Mouse (Mus musculus) kidney, postnatal 0 days (tissue): ENCODE data around the gene Prrt2. TPM values are rescaled to one million over a fixed set of nuclear protein-coding genes. Genes with fewer than 3 reads are reported as not detected.

Experiments
- ATAC-seq: fragments of 200-750 bp; cut with Nextera tagmentation; replicated peaks from 2 replicates; pipeline ENCODE4 v1.8.0; 2017; ENCODE audit warnings: low read depth, moderate number of reproducible peaks, moderate TSS enrichment, moderate library complexity; ENCODE audit not compliant: low FRiP score
- DNase-seq: peaks from one replicate; pipeline ENCODE4 v3.0.0-alpha.2; 2016; ENCODE audit warnings: low spot score
- H3K27ac ChIP-seq: fragments of 300-500 bp; sonication (generic); 2 replicates; pipeline ENCODE4 v1.5.1; 2014; ENCODE audit warnings: mild to moderate bottlenecking
- H3K27me3 ChIP-seq: fragments of 300-500 bp; sonication (generic); 2 replicates; pipeline ENCODE4 v1.6.1; 2014; ENCODE audit warnings: low read length, mixed read lengths; ENCODE audit not compliant: insufficient read depth
- H3K36me3 ChIP-seq: fragments of 300-500 bp; sonication (generic); 2 replicates; pipeline ENCODE4 v1.6.1; 2014; ENCODE audit warnings: low read length, mixed read lengths; ENCODE audit not compliant: insufficient read depth
- H3K4me1 ChIP-seq: fragments of 300-500 bp; sonication (generic); replicated peaks from 2 replicates; pipeline ENCODE4 v1.6.1; 2014; ENCODE audit warnings: antibody characterized with exemption, low read length, mixed read lengths; ENCODE audit not compliant: insufficient read depth
- H3K4me2 ChIP-seq: fragments of 300-500 bp; sonication (generic); 2 replicates; pipeline ENCODE4 v1.6.1; 2014; ENCODE audit warnings: mild to moderate bottlenecking, low read length, moderate library complexity, mixed read lengths
- H3K4me3 ChIP-seq: fragments of 300-500 bp; sonication (generic); replicated peaks from 2 replicates; pipeline ENCODE4 v1.5.1; 2014; ENCODE audit warnings: low read depth, low read length
- H3K9ac ChIP-seq: fragments of 300-500 bp; sonication (generic); 2 replicates; pipeline ENCODE4 v1.6.1; 2014; ENCODE audit warnings: low read depth, low read length
- H3K9me3 ChIP-seq: fragments of 300-500 bp; sonication (generic); replicated peaks from 2 replicates; pipeline ENCODE4 v1.6.1; 2016; ENCODE audit warnings: low read length, inconsistent platforms, mixed read lengths
- CTCF ChIP-seq: IDR thresholded peaks from 2 replicates; pipeline ENCODE4 v1.5.1; 2016; ENCODE audit warnings: antibody characterized with exemption, low read depth, mild to moderate bottlenecking, moderate library complexity
- WGBS: fragments of 180-500 bp; shearing (Covaris S2); extraction: QIAGEN DNeasy Blood & Tissue Kit; methylation state at CpG from one replicate; pipeline ENCODE4 v1.1.7; 2014; 5-methylcytosine and 5-hydroxymethylcytosine counted together
- polyA plus RNA-seq: library from polyadenylated mRNA; unstranded; fragments of >200 nt; fragmentation: Nextera tagmentation; extraction: Ambion mirVana; gene quantifications from 2 replicates; pipeline ENCODE4 v1.2.1, GENCODE M21; 2015

The Prrt2 gene
- polyA plus RNA-seq, 1 experiment from 2014 or later = 2.7 TPM

DNA sequence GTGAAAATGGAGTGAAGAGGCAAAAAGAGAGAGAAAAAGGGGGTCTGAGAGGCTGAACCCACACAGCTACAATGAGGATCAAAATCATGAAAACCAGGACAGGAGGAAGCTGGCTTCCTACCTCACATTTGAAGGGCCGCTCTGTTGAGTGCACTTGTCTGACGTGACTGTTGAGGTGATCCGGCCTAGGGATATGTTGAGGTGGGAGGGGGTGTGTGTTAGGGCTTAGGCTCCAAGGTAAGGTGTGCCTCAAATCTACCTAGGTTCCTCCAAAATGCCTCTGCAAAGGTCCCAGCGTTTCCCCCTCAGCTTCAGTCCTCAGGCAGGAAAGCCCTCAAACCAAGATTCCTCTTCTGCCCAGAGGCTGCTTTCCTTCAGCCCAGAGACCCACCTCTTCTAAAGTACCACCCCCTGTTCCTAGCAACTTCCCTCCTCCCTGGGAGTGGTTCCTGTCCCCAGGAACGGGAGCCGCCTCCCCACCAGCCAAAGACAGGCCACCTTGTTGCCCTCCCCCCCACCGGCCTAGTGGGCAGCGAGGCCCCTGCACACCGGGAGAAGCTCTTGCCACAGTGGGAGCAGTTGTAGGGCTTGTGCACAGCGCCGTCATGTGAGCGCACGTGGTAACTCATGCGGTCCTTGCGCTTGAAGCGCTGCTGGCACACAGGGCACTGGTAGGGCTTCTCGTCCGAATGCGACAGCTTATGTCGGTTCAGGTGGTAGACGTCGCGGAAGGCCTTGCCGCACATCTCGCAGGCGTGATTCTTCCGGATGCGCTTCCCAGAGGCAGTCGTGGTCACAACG is 3.9 kb upstream of the Prrt2 start:
- Histone ChIP-seq H3K9me3 (no peaks in the 10 kb centered on the region), H3K4me1 (peaks cover 31% of the 10 kb centered on the region), H3K27ac (peak overlapping the region; percentile 99), H3K27me3 (no peaks in the 10 kb centered on the region), H3K9ac (peak overlapping the region; percentile 94), H3K4me3 (peak overlapping the region; percentile 78), H3K4me2 (peak overlapping the region; percentile 95), H3K36me3 (0 out of 2 replicates have a peak, but pooled peaks cover 15% of the 10 kb centered on the region)
- DNase-seq = peak; percentile 89
- peak; percentile 26 for ATAC-seq
- 2% methylated on average over 30 of the region's 30 CpGs for WGBS
- peak; percentile 72 for TF ChIP-seq CTCF

DNA sequence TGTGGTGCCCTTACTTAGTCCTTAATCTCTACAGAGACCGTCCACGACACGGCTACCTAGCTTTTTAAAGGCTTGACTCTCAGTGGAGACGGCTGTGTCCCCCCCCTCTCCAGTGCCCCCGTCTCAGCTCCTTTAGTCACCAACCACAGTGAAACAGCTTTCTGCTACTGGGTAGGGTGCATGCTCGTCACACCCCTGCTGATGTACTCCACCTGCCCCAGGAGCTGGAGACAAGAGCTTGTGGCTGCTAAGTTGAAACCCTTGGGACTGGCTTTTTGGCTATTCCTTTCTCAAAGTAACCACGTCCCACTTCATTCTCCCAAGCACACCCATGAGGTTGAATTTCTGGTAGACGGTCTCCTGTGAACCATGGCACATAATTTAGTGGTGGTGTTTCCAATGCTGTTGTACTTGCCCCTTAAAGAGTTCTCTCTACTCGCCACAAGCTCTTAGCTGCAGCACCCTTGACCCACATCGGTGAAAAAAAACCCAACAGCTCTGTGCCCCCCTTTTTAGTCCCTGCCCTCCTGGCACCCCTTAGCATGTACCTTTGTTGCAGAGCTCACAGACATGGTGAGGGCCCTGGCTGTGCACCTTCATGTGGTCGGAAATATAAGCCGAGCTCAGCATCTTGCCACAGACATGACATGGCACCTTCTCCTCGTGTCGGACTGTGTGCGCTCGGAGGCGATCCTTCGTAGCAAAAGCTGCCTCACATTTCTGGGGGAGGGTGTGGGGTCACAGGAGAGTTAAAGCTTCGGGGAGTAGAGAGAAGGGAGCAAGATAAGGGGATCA is 3.1 kb upstream of the Prrt2 start:
- H3K9ac ChIP-seq = peak overlapping the region; percentile 94
- no peaks in the 10 kb centered on the region for H3K27me3 ChIP-seq
- H3K27ac ChIP-seq = peak overlapping the region; percentile 99
- peak overlapping the region; percentile 78 for H3K4me3 ChIP-seq
- 16% methylated on average over 19 of the region's 19 CpGs for WGBS
- TF ChIP-seq CTCF = no peak
- peaks cover 37% of the 10 kb centered on the region for H3K4me1 ChIP-seq
- H3K4me2 ChIP-seq = peak overlapping the region; percentile 95
- DNase-seq = no peak
- H3K36me3 ChIP-seq = 0 out of 2 replicates have a peak, but pooled peaks cover 15% of the 10 kb centered on the region
- ATAC-seq = no peak
- no peaks in the 10 kb centered on the region for H3K9me3 ChIP-seq

DNA sequence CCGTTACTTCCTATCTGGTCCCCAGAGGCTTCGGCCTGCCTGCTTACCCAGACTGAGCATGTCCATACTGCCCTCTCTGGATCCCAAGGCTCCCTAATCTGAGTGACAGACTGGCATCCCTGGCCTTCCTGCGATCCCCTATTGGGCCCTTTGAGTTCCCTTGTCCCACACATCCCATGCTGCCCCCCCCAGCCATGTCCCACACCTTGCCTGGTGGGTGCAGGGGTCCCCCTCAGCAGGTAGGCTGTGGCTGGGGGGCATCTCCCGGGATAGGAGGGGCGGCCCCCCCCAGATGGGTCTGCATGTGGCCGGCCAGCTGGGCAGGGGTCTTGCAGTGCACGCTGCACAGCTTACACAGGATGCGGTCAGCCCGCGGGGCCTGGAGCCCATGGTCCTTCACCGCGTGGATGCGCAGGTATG is 2.3 kb upstream of the Prrt2 start:
- no peak for TF ChIP-seq CTCF
- H3K9ac ChIP-seq = 0 out of 2 replicates have a peak overlapping the region, but pooled peaks have one; percentile 23
- DNase-seq (no peak), ATAC-seq (no peak)
- 75% methylated on average over 13 of the region's 13 CpGs for WGBS
- peak overlapping the region; percentile 95 for H3K4me2 ChIP-seq
- H3K27me3 ChIP-seq = no peaks in the 10 kb centered on the region
- no peak overlapping the region for H3K27ac ChIP-seq
- 0 out of 2 replicates have a peak, but pooled peaks cover 15% of the 10 kb centered on the region for H3K36me3 ChIP-seq
- H3K4me3 ChIP-seq = no peak overlapping the region
- H3K9me3 ChIP-seq = no peaks in the 10 kb centered on the region
- H3K4me1 ChIP-seq = peaks cover 39% of the 10 kb centered on the region

DNA sequence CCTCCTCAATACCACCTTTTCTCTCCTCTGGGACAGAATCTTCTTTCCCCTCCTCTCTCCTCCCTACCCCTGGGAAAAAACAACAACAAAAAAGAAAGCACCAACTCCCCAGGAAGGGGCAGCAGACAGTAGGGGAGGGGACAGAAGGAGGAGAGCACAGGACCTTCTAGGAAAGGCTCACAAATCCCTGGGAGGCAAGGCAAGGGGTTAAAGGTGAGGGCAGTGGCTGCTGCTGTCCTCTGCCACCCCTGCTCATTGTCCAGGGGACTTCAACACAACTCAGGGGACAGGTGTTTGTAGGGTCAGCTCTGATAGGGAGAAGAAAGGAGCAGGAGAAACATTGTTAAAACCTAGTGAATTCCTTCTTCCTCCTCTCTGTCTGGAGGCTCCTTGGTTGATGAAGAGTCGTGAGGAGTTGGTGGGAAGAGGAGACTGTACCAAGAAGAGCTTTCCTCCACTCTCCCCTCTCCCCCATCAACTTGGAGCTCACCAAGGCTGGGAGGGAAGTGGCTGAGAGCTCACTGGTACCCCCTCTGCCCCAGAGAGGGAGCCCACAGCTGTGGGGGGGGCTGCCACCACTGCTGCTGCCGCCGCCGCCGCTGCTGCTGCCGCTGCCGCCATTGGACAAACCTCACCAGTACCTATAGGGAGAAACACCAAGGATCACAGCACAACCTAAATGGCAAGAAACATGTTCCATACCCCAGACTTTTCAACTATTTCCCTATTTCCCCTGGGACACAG is 1.7 kb upstream of the Prrt2 start:
- ATAC-seq (no peak), DNase-seq (no peak)
- no peak for TF ChIP-seq CTCF
- no peak overlapping the region for H3K9ac ChIP-seq
- H3K4me1 ChIP-seq = peaks cover 45% of the 10 kb centered on the region
- no peaks in the 10 kb centered on the region for H3K27me3 ChIP-seq
- 0 out of 2 replicates have a peak, but pooled peaks cover 15% of the 10 kb centered on the region for H3K36me3 ChIP-seq
- H3K9me3 ChIP-seq = no peaks in the 10 kb centered on the region
- H3K4me2 ChIP-seq = peak overlapping the region; percentile 95; the same call in 1 of the 2 replicates
- H3K4me3 ChIP-seq = no peak overlapping the region
- WGBS = 70% methylated on average over 6 of the region's 7 CpGs
- H3K27ac ChIP-seq = no peak overlapping the region

DNA sequence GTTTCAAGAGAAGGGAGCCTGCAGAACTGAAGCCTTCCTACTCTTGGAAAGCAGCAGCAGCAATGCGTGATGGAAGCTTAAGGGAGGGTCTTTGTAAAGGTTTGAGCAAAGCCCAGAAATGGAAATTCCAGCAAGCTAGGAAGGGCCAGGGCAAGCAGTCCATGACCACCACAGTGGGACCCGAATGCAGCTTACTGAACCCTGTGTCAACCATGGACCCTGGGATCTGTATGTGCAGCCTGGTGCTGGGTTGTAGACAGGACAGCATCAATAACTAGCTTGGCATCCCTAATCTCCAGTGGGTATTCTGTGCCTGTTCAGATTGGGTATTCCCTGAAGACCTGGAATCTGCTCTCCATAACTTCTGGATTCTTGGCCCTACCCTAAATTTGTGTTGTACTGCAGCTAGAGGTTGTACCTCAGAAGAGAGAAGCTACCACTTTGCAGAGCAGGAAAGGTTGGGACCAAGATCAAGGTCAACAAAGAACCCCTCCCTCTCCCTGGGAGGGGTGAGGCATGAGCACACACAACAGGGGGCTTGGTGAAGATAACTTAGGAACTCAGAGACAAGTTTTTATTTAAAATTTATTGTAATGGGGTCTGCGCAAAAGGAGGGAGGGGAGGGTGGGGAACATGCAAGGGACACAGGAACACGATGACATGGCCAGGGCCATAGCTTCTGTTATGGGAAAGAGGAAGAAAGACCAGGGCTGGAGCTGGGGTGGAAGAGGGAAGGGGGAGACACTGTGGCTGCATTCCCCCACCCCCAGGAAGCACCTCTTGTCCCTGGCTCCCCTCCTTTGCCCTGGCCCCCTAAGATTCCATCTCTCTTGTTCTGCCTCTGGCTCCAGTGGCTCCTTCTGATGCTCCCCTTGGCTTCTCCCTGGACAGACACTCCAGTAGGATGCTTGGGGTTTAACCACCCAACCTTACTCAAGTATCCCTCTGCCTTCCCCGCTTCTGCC is 834 bp upstream of the Prrt2 start:
- peak; percentile 41 for DNase-seq
- Histone ChIP-seq H3K4me1 (peaks cover 46% of the 10 kb centered on the region), H3K27me3 (no peaks in the 10 kb centered on the region), H3K9ac (peak overlapping the region; percentile 60), H3K27ac (peak overlapping the region; percentile 57; the same call in 1 of the 2 replicates), H3K36me3 (0 out of 2 replicates have a peak, but pooled peaks cover 15% of the 10 kb centered on the region), H3K9me3 (no peaks in the 10 kb centered on the region), H3K4me3 (peak overlapping the region; percentile 43), H3K4me2 (peak overlapping the region; percentile 85)
- 53% methylated on average over 5 of the region's 5 CpGs for WGBS
- no peak for TF ChIP-seq CTCF
- no peak for ATAC-seq
